Comparison of ENCODE assay signal across 8 mouse cellular contexts in genomic region chr5:131308397-131308796, GRCm38 (mm10). TPM values are rescaled to one million over a fixed set of nuclear protein-coding genes. Genes with fewer than 3 reads are reported as not detected.
DNase-seq lines count a peak whose midpoint lies in the region; ATAC-seq and TF ChIP-seq lines count a peak whose summit lies in the region.

TSS of gene Galnt17 (minus strand) at chr5:131308497.

- H3K4me3 ChIP-seq in heart, embryonic 11.5 days (ENCODE audit: low read depth, low read length), result peak within 1 kb of the TSS; percentile 63
- peak within 1 kb of the TSS; percentile 69 to 80 for H3K4me3 ChIP-seq in ES-E14 (ENCODE audit: insufficient read depth in 1 of 2, low read depth in 1 of 2, low read length in 2 of 2, poor library complexity in 1 of 2, severe bottlenecking in 1 of 2)
- H3K4me3 ChIP-seq in hindbrain, embryonic 12.5 days, result peak within 1 kb of the TSS; percentile 57
- H3K4me3 ChIP-seq in liver, embryonic 13.5 days (replicated peaks), result peak within 1 kb of the TSS; percentile 35

- peaks cover 25% of the 10 kb centered on the region for H3K27me3 ChIP-seq in heart, embryonic 11.5 days (ENCODE audit: control insufficient read depth, insufficient read depth, low read length)
- peaks cover 24% of the 10 kb centered on the region for H3K27me3 ChIP-seq in hindbrain, embryonic 12.5 days
- H3K27me3 ChIP-seq in liver, embryonic 13.5 days, result peaks cover 37% of the 10 kb centered on the region

- in situ Hi-C loops in ES-E14 (cut with MboI; ENCODE audit: low sequenced_read_pairs in 2 of 2, unreplicated experiment in 2 of 2), result no loop called here

- no peaks in the 10 kb centered on the region for H3K36me3 ChIP-seq in heart, embryonic 11.5 days (ENCODE audit: control insufficient read depth, insufficient read depth, low read length)
- no peaks in the 10 kb centered on the region for H3K36me3 ChIP-seq in ES-E14 (ENCODE audit: control insufficient read depth, insufficient read depth, low read length, poor library complexity, severe bottlenecking)
- H3K36me3 ChIP-seq in hindbrain, embryonic 12.5 days, result no peaks in the 10 kb centered on the region
- H3K36me3 ChIP-seq in liver, embryonic 13.5 days, result no peaks in the 10 kb centered on the region

- 61% methylated on average over 3 of the region's 3 CpGs for WGBS in heart, embryonic 11.5 days (ENCODE audit: insufficient replicate concordance)
- 60% methylated on average over 3 of the region's 3 CpGs for WGBS in hindbrain, embryonic 12.5 days
- 38% methylated on average over 3 of the region's 3 CpGs for WGBS in liver, embryonic 13.5 days (ENCODE audit: insufficient replicate concordance)

- H3K9ac ChIP-seq in heart, embryonic 11.5 days (ENCODE audit: low read depth, low read length), result peak within 1 kb of the TSS; percentile 54
- H3K9ac ChIP-seq in ES-E14 (ENCODE audit: insufficient read depth, low read depth, low read length, poor library complexity, severe bottlenecking), result peak within 1 kb of the TSS; percentile 27; the same call in 1 of the 2 replicates
- H3K9ac ChIP-seq in hindbrain, embryonic 12.5 days, result peak within 1 kb of the TSS; percentile 66
- H3K9ac ChIP-seq in liver, embryonic 13.5 days, result no peak within 1 kb of the TSS

- H3K4me2 ChIP-seq in heart, embryonic 11.5 days, result peak within 1 kb of the TSS; percentile 97
- H3K4me2 ChIP-seq in hindbrain, embryonic 12.5 days (replicated peaks), result peak within 1 kb of the TSS; percentile 70
- peak within 1 kb of the TSS; percentile 46 for H3K4me2 ChIP-seq in liver, embryonic 13.5 days

- no peak for ATAC-seq in heart, embryonic 11.5 days (replicated peaks; ENCODE audit: insufficient number of reproducible peaks, low FRiP score, low TSS enrichment)
- no peak for ATAC-seq in hindbrain, embryonic 12.5 days (ENCODE audit: low FRiP score)
- no peak for ATAC-seq in liver, embryonic 13.5 days (ENCODE audit: low read depth)
- ATAC-seq in CD4-positive, CD25-positive, alpha-beta regulatory T cell, adult 4 months, result no peak

- peaks cover 6% of the 10 kb centered on the region for H3K4me1 ChIP-seq in heart, embryonic 11.5 days (ENCODE audit: control insufficient read depth, insufficient read depth, low read length)
- H3K4me1 ChIP-seq in ES-E14 (ENCODE audit: control insufficient read depth in 2 of 2, insufficient read depth in 2 of 2, low read length in 2 of 2, poor library complexity in 1 of 2), result peaks cover 0 to 1% of the 10 kb centered on the region in 2 experiments; a peak in 1 of 4 replicates
- H3K4me1 ChIP-seq in hindbrain, embryonic 12.5 days, result peaks cover 17% of the 10 kb centered on the region
- no peaks in the 10 kb centered on the region for H3K4me1 ChIP-seq in liver, embryonic 13.5 days (replicated peaks)

- no peak for DNase-seq in heart, adult 18-20 months
- DNase-seq in ES-E14 (ENCODE audit: low read depth, low spot score), result no peak
- DNase-seq in liver, embryonic 13.5 days, result no peak
- no peak for DNase-seq in spleen, adult 12 weeks (ENCODE audit: low spot score)
- DNase-seq in adipocyte (ENCODE audit: low spot score), result no peak

- no peaks in the 10 kb centered on the region for H3K9me3 ChIP-seq in heart, embryonic 11.5 days (replicated peaks; ENCODE audit: control insufficient read depth, low read length)
- H3K9me3 ChIP-seq in ES-E14 (ENCODE audit: control insufficient read depth, insufficient read depth, low read depth, low read length), result no peaks in the 10 kb centered on the region
- H3K9me3 ChIP-seq in hindbrain, embryonic 12.5 days (replicated peaks), result no peaks in the 10 kb centered on the region
- H3K9me3 ChIP-seq in liver, embryonic 13.5 days (replicated peaks), result no peaks in the 10 kb centered on the region

- H3K27ac ChIP-seq in heart, embryonic 11.5 days (ENCODE audit: low read depth, low read length), result peak within 1 kb of the TSS; percentile 36; the same call in 1 of the 2 replicates
- H3K27ac ChIP-seq in ES-E14 (ENCODE audit: insufficient read depth, low read depth, low read length, poor library complexity, severe bottlenecking), result no peak within 1 kb of the TSS
- peak within 1 kb of the TSS; percentile 89 for H3K27ac ChIP-seq in hindbrain, embryonic 12.5 days
- H3K27ac ChIP-seq in liver, embryonic 13.5 days, result no peak within 1 kb of the TSS

TF ChIP-seq in ES-E14, 5 proteins besides CTCF, POLR2A, EP300 and RAD21:
- no peak for TF ChIP-seq CHD2 (IDR thresholded peaks at IDR 0.05; ENCODE audit: low read depth, low read length)
- no peak for TF ChIP-seq HCFC1 (IDR thresholded peaks at IDR 0.05; ENCODE audit: borderline replicate concordance, insufficient read depth, low read length)
- no peak for TF ChIP-seq MAFK (IDR thresholded peaks at IDR 0.05; ENCODE audit: insufficient read depth, low read depth, low read length)
- no peak for TF ChIP-seq ZNF384 (IDR thresholded peaks at IDR 0.05; ENCODE audit: low read depth, low read length)
- no peak for TF ChIP-seq ZC3H11A (IDR thresholded peaks at IDR 0.05; ENCODE audit: borderline replicate concordance, low read depth, low read length)

RNA-seq across cellular contexts. Expression of gene Galnt17, which starts in this region (rescaled TPM):
- 0.66 and 0.96 TPM in 2 replicates for polyA plus RNA-seq in heart, embryonic 11.5 days (2014; fragmentation: Nextera tagmentation; extraction: Ambion mirVana)
- 1 to 10 TPM; 3.2 to 4.0 TPM for total RNA-seq in heart, adult 18-20 months (2021)
- total RNA-seq in ES-E14 (2012; rRNA removed), result 2.1 and 2.2 TPM in 2 replicates
- 4.6 and 5.6 TPM in 2 replicates for polyA plus RNA-seq in hindbrain, embryonic 12.5 days (2016; fragmentation: Nextera tagmentation; extraction: Ambion mirVana)
- polyA plus RNA-seq in liver, embryonic 13.5 days (2015; fragmentation: Nextera tagmentation; extraction: Ambion mirVana), result 0.03 and 0.05 TPM in 2 replicates
- polyA plus RNA-seq in CD4-positive, CD25-positive, alpha-beta regulatory T cell, adult 4 months (2017; shearing (Covaris generic)), result not detected

Comparison
In these comparisons a context has a peak if more than half of its experiments do, and no peak if none do; other contexts are left out.
1. H3K27ac ChIP-seq: peak in heart, embryonic 11.5 days (single experiment) and hindbrain, embryonic 12.5 days (single experiment); none in ES-E14 (single experiment) and liver, embryonic 13.5 days (single experiment).
2. H3K4me2 ChIP-seq: peak in every context shown above with its lines; median percentile 97 in heart, embryonic 11.5 days; 70 in hindbrain, embryonic 12.5 days; 46 in liver, embryonic 13.5 days.
3. Peak in every context shown above with its lines, with median percentiles within 50 percentile points of each other: H3K4me3 ChIP-seq.